Mouse (Mus musculus) spleen, adult 2 months (tissue): ENCODE measurements around the gene Dhfr.

Experiments
- CTCF ChIP-seq: fragments of 200-500 bp; IDR thresholded peaks from 2 replicates; pipeline ENCODE4 v1.5.1; 2011; ENCODE audit warnings: mild to moderate bottlenecking, inconsistent platforms; ENCODE audit not compliant: insufficient read depth, insufficient read length, insufficient replicate concordance; ENCODE audit errors: extremely low read depth
- POLR2A ChIP-seq: fragments of 200-500 bp; IDR thresholded peaks from 2 replicates; pipeline ENCODE4 v1.6.1; 2011; ENCODE audit warnings: low read depth, low read length, inconsistent platforms

- TF ChIP-seq POLR2A (no peak), CTCF (no peak)
Observed at GRCm38 (mm10) chr13:92320770-92321169, 33.8 kb upstream of the Dhfr start.
